Mouse (Mus musculus) intestine, embryonic 15.5 days (tissue): ENCODE results near the gene Gosr1. TPM values are rescaled to one million over a fixed set of nuclear protein-coding genes. Genes with fewer than 3 reads are reported as not detected.
A peak's percentile ranks its signal among the peaks of the same experiment; 100 is the strongest.

Experiments
- ATAC-seq: fragments of 200-750 bp; cut with Nextera tagmentation; 2 replicates; pipeline ENCODE4 v1.8.0; 2017; ENCODE audit warnings: moderate TSS enrichment, moderate library complexity
- H3K27ac ChIP-seq: fragments of 300-500 bp; sonication (generic); 2 replicates; pipeline ENCODE4 v1.5.1; 2015; ENCODE audit warnings: mild to moderate bottlenecking, inconsistent platforms
- H3K27me3 ChIP-seq: fragments of 300-500 bp; sonication (generic); replicated peaks from 2 replicates; pipeline ENCODE4 v1.6.1; 2015; ENCODE audit warnings: inconsistent platforms
- H3K36me3 ChIP-seq: fragments of 300-500 bp; sonication (generic); 2 replicates; pipeline ENCODE4 v1.6.1; 2015; ENCODE audit warnings: inconsistent platforms
- H3K4me1 ChIP-seq: fragments of 300-500 bp; sonication (generic); replicated peaks from 2 replicates; pipeline ENCODE4 v1.6.1; 2015; ENCODE audit warnings: inconsistent platforms
- H3K4me2 ChIP-seq: fragments of 300-500 bp; sonication (generic); replicated peaks from 2 replicates; pipeline ENCODE4 v1.6.1; 2015; ENCODE audit warnings: mild to moderate bottlenecking, inconsistent platforms
- H3K4me3 ChIP-seq: fragments of 300-500 bp; sonication (generic); replicated peaks from 2 replicates; pipeline ENCODE4 v1.5.1; 2015; ENCODE audit warnings: inconsistent platforms
- H3K9ac ChIP-seq: fragments of 300-500 bp; sonication (generic); 2 replicates; pipeline ENCODE4 v1.6.1; 2015; ENCODE audit warnings: inconsistent platforms
- H3K9me3 ChIP-seq: fragments of 300-500 bp; sonication (generic); 2 replicates; pipeline ENCODE4 v1.6.1; 2016; ENCODE audit warnings: inconsistent platforms
- WGBS: fragments of 180-500 bp; shearing (Covaris S2); methylation state at CpG from one replicate; pipeline ENCODE4 v1.1.7; 2015; 5-methylcytosine and 5-hydroxymethylcytosine counted together
- polyA plus RNA-seq: library from polyadenylated mRNA; unstranded; fragments of >200 nt; fragmentation: Nextera tagmentation; extraction: Ambion mirVana; gene quantifications from 2 replicates; pipeline ENCODE4 v1.2.1, GENCODE M21; 2015

The Gosr1 gene
- polyA plus RNA-seq, 1 experiment from 2014 or later: 24.9 TPM

DNA sequence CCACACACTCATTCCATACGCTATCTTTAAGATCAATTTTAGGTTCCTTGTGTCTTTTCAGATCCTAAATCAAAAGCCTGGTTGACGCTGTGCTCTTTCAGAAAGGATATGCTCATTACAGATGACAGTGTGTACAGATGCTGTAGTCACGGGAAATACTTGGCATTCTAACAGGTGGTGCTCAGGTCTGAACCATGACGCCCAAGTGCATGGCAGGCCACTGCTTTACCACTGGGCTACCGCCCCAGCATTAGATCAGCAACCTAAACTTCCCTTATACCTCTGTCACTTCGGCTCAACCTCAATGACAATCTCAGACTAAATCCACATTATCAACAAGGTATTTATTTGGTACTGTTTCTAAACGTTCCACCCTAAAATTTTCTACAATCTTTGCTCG is 12.2 kb upstream of the Gosr1 start:
- WGBS: 87% methylated on average over 8 of the region's 8 CpGs

DNA sequence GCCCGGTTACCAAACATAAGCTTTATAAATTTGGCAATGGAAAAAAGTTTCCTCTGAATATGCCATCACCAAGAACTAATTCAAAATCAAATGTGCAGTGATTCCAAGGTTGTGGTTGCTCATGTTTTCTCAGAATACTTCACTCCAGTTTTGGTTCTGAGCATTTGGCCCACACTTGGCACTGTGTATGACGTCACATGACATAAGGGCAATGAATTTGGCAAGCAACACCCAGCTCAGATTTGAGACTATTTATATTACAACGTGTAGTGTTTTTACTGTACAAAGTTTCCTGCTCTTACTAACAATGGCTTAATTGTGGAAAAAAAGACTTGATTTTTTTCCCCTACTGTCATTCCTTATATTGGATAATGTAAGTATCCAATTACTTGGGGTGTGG is 10.4 kb upstream of the Gosr1 start:
- WGBS: 60% methylated on average over 3 of the region's 3 CpGs
- H3K4me3 ChIP-seq: no peak overlapping the region
- no peaks in the 10 kb centered on the region for H3K9me3 ChIP-seq
- H3K27me3 ChIP-seq: no peaks in the 10 kb centered on the region
- H3K27ac ChIP-seq: no peak overlapping the region
- H3K9ac ChIP-seq: no peak overlapping the region
- H3K36me3 ChIP-seq: no peaks in the 10 kb centered on the region
- H3K4me2 ChIP-seq: no peak overlapping the region
- ATAC-seq: no peak
- no peaks in the 10 kb centered on the region for H3K4me1 ChIP-seq

More for the DNA sequence above, 12.2 kb upstream of the Gosr1 start:
- ATAC-seq: no peak
- Histone ChIP-seq H3K27me3 (no peaks in the 10 kb centered on the region), H3K4me2 (no peak overlapping the region), H3K27ac (no peak overlapping the region), H3K4me3 (no peak overlapping the region), H3K9me3 (no peaks in the 10 kb centered on the region), H3K9ac (no peak overlapping the region), H3K4me1 (no peaks in the 10 kb centered on the region), H3K36me3 (0 out of 2 replicates have a peak, but pooled peaks cover 2% of the 10 kb centered on the region)

DNA sequence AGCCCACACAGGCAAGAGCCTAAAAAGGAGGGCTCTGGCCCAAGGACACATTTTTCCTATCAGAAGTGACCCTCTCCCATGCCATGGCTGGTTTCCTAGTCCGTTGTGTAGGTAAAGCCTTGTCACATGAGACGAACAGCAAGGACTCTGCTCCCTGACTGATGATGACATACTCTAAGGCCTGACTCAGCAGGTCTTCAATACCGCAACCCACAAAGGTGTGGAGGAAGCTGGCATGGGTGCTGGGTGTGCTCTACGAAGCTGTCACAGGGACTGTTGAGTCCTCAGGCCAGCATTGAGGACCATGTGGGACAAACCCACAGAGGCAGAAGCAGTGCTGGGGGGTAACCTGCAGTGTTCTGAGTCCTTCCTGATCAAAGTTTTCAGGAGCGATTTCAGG is 7.2 kb upstream of the Gosr1 start:
- Histone ChIP-seq H3K27ac (no peak overlapping the region), H3K27me3 (no peaks in the 10 kb centered on the region), H3K36me3 (no peaks in the 10 kb centered on the region), H3K4me2 (no peak overlapping the region), H3K4me1 (no peaks in the 10 kb centered on the region), H3K4me3 (no peak overlapping the region), H3K9ac (no peak overlapping the region), H3K9me3 (no peaks in the 10 kb centered on the region)
- WGBS: 85% methylated on average over 5 of the region's 5 CpGs
- ATAC-seq: no peak

DNA sequence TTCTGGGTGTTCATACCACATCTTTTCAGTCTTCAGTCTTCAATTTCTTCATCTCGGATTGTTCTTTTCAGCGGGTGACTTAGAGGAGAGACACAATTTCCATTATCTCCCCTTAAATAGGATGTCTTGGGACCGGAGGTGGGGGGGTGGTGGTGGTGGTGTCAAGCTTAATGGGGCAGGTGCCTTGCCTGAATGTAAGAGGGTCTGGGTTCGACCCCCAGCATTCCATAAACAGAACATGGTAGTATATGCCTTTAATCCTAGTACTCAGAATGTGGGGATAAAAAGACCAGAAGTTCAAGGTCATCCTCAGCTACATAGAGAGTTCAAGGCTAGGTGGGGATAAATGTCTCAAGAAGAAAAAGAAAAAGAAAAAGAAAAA is 353 bp upstream of the Gosr1 start:
- Histone ChIP-seq H3K9me3 (no peaks in the 10 kb centered on the region), H3K4me2 (peak overlapping the region; percentile 58), H3K36me3 (peaks cover 4% of the 10 kb centered on the region), H3K27me3 (no peaks in the 10 kb centered on the region), H3K4me3 (no peak overlapping the region), H3K4me1 (no peaks in the 10 kb centered on the region), H3K9ac (no peak overlapping the region), H3K27ac (no peak overlapping the region)
- WGBS: 11% methylated on average over 4 of the region's 4 CpGs
- peak; percentile 23 for ATAC-seq

DNA sequence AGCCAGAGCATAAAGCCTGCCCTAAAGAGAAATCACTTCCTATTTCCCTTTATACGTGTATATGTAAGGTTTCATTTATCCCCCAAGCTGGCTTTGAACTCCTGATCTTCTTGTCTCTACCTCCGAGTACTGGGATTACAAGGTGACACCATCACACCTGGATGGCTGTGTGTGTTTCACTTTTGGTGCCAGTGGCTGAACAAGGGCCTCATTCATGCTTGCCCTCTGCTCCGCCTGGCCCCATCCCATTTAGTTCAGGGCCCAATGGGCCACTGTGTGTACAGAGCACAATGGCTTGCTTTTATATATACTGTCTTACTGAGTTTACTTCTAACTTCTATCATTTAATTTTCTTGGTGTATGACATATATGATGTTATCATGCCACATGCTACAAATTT is 11.1 kb downstream of the Gosr1 start:
- H3K4me2 ChIP-seq: no peak overlapping the region
- no peak overlapping the region for H3K9ac ChIP-seq
- peaks cover 30% of the 10 kb centered on the region for H3K36me3 ChIP-seq
- H3K27ac ChIP-seq: no peak overlapping the region
- ATAC-seq: no peak
- no peak overlapping the region for H3K4me3 ChIP-seq
- 90% methylated on average over 3 of the region's 3 CpGs for WGBS
- H3K9me3 ChIP-seq: no peaks in the 10 kb centered on the region
- no peaks in the 10 kb centered on the region for H3K27me3 ChIP-seq
- no peaks in the 10 kb centered on the region for H3K4me1 ChIP-seq

DNA sequence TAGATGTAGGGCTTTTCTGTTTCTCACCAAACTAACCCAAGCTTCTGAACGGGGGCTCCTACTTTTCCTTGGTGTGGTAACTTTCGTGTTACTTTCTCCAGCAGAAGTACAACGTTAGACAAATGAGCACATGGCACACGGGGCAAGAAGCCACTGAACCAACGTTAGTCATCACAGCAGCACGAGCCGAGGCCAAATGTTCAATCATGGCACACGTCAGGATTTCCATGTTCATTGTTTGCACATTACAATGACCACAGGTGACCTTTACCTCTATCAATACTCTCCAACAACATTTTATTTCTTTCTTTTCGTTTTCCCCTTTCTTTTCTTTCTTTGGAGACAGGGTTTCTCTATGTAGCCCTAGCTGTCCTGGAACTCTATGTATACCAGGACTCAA is 14.6 kb downstream of the Gosr1 start:
- Histone ChIP-seq H3K4me2 (no peak overlapping the region), H3K4me1 (no peaks in the 10 kb centered on the region), H3K27ac (no peak overlapping the region), H3K27me3 (no peaks in the 10 kb centered on the region), H3K36me3 (peaks cover 28% of the 10 kb centered on the region), H3K9ac (no peak overlapping the region), H3K4me3 (no peak overlapping the region), H3K9me3 (no peaks in the 10 kb centered on the region)
- WGBS: 87% methylated on average over 9 of the region's 9 CpGs
- no peak for ATAC-seq

DNA sequence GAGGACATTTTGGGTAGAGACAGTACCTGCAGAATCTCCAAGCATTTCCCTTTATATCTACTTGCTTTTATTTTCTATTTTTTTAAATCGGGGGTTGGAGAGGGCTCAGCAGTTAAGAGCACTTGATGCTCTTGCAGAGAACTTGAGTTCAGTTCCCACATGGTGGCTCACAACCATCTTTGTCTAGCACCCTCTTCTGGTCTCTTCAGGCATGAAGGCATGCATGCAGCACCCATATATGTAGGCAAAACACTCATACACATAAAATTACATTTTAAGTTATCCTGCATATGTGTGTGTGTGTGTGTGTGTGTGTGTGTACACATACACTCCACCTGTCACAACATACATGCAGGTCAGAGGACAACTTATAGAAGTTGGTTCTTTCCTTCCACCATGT is 17.5 kb downstream of the Gosr1 start:
- Histone ChIP-seq H3K4me3 (no peak overlapping the region), H3K9me3 (no peaks in the 10 kb centered on the region), H3K36me3 (peaks cover 21% of the 10 kb centered on the region), H3K27me3 (no peaks in the 10 kb centered on the region), H3K9ac (no peak overlapping the region), H3K27ac (no peak overlapping the region), H3K4me2 (no peak overlapping the region), H3K4me1 (no peaks in the 10 kb centered on the region)
- 94% methylated on average over 1 of the region's 1 CpGs for WGBS
- ATAC-seq: no peak

DNA sequence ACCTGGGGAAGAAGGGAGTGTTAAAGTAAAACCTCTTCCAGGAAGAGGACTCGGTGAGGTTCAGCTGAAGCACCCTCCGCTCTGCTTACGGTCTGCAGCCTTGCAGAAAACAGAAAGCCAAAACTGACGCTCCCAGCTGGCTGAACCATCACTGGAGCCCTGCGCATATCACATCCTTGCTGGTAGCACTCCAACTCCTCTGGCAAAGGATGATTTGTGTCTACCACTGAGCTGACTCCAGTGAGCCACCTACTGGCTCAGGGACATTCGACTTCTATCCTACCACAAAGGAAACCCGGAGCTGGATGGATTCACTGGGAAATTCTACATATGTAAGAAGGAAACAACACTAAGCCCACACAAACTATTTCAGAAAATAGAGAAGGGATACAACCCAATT is 18.8 kb downstream of the Gosr1 start:
- Histone ChIP-seq H3K9me3 (no peaks in the 10 kb centered on the region), H3K4me3 (no peak overlapping the region), H3K36me3 (peaks cover 16% of the 10 kb centered on the region), H3K9ac (no peak overlapping the region), H3K27me3 (no peaks in the 10 kb centered on the region), H3K4me2 (no peak overlapping the region), H3K4me1 (no peaks in the 10 kb centered on the region), H3K27ac (no peak overlapping the region)
- WGBS: 64% methylated on average over 7 of the region's 7 CpGs
- ATAC-seq: no peak

DNA sequence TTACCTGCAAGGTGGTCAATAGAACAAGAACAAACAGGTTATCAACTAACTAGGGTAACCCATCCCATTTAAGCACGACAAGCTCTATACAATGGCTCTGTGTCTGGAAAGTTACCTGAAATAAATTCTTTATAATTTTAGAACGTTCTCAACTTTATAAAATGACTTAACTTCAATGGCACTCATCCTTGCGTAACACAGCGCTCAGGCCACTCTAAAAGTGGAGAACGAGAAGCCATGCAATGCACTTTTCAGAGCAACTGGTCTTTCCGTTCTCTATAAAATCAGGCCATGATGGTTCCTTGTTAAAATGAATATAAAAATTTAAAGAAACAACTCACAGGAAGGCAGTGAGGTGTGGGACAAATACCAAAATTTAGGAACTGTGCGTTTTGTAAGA is 20.9 kb downstream of the Gosr1 start:
- H3K36me3 ChIP-seq: peaks cover 11% of the 10 kb centered on the region
- 95% methylated on average over 7 of the region's 7 CpGs for WGBS
- no peaks in the 10 kb centered on the region for H3K27me3 ChIP-seq

DNA sequence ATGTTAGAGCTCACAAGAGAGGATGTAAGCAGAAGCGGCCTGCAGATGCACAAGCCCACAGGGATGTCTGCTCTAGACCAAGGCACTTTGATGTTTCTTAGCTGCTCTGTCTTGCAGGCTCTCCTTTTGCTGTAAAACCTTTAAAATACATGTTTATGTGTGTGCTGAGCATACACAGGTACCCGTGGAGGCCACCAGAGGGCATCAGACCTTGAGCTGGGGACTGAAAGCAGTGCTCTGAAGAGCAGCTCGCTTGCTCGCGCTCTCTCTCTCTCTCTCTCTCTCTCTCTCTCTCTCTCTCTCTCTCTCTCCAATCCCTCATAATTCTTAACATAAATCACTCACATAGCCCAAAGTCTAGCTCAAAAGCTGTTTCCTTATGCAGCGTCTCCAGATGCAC is 24.3 kb downstream of the Gosr1 start:
- no peak overlapping the region for H3K4me3 ChIP-seq
- H3K9me3 ChIP-seq: no peaks in the 10 kb centered on the region
- 0 out of 2 replicates have a peak, but pooled peaks cover 11% of the 10 kb centered on the region for H3K36me3 ChIP-seq
- no peaks in the 10 kb centered on the region for H3K27me3 ChIP-seq
- no peak overlapping the region for H3K27ac ChIP-seq
- no peak overlapping the region for H3K4me2 ChIP-seq
- no peak overlapping the region for H3K9ac ChIP-seq
- H3K4me1 ChIP-seq: no peaks in the 10 kb centered on the region
- 70% methylated on average over 6 of the region's 6 CpGs for WGBS
- ATAC-seq: no peak

More for the DNA sequence above, 20.9 kb downstream of the Gosr1 start:
- Histone ChIP-seq H3K4me3 (no peak overlapping the region), H3K9ac (no peak overlapping the region), H3K4me2 (no peak overlapping the region), H3K9me3 (no peaks in the 10 kb centered on the region), H3K4me1 (no peaks in the 10 kb centered on the region), H3K27ac (no peak overlapping the region)
- ATAC-seq: no peak

DNA sequence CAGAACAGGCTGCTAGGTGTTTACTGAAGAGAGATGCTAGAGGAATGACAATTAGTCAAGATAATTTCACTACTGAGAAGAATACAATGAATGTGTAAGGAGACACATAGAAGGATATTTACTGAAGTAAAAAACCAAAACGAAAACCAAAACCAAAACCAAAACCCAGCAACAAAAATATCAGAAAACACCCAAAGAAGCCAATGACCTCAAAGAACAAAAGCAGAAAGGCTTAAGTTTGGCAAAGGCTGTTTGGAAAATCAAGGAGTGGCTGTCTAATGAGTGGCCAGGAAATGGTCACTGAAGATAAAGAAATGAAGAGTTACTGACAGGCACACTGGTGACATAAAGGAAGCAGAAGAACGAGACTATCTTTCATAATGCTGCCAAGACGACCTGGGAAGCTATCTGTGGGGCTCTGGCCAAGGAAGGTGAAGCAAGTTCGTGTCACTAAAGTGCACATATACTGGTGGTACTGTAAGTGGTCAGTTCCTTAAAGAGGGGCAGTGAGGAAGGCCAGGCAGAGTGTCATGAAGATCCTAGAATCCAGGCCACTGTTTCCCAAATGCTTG is 27.5 kb downstream of the Gosr1 start:
- H3K9ac ChIP-seq: no peak overlapping the region
- peaks cover 27% of the 10 kb centered on the region for H3K36me3 ChIP-seq
- H3K9me3 ChIP-seq: no peaks in the 10 kb centered on the region
- no peak for ATAC-seq
- 71% methylated on average over 4 of the region's 4 CpGs for WGBS
- no peaks in the 10 kb centered on the region for H3K27me3 ChIP-seq
- H3K27ac ChIP-seq: no peak overlapping the region
- no peak overlapping the region for H3K4me2 ChIP-seq
- H3K4me1 ChIP-seq: no peaks in the 10 kb centered on the region
- H3K4me3 ChIP-seq: no peak overlapping the region

DNA sequence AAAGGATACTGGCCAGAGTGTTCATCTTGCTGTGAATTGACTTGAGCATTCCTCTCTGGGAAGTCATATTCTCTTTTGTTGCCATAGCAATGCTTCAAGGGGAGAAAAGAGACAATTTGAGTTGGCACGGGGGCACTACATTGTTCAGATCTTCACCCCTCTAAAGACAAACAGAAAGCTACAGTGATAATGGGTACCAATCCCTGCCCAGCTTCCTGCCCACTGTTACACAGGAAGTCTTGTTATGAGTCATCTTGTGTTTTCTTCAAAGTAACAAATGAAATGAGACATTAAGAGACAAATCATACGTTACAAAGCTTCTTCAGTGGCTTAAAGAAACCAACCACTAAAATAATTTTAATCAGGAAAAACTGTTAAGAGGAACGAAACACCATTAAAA is 28.8 kb downstream of the Gosr1 start:
- WGBS: 77% methylated on average over 3 of the region's 3 CpGs
- Histone ChIP-seq H3K36me3 (peaks cover 29% of the 10 kb centered on the region), H3K4me1 (no peaks in the 10 kb centered on the region), H3K27me3 (no peaks in the 10 kb centered on the region), H3K4me3 (no peak overlapping the region), H3K27ac (no peak overlapping the region), H3K9me3 (no peaks in the 10 kb centered on the region), H3K9ac (no peak overlapping the region), H3K4me2 (no peak overlapping the region)
- ATAC-seq: no peak

DNA sequence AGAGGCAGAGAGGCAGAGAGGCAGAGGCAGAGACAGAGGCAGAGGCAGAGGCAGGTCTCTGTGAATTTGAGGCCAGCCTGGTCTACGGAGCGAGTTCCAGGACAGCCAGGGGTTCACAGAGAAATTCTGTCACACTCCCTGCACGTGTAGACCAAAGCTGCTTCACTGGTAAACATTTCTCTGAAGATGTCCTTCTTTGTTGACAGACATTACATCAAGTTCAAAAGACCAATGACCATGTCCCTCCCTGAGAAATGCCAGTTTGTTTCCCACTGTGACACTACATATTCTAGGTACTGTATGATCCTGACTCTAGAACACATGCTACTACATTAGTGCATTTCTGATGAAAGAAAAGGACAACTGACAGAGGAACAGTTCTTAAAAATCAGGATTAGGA is 32.7 kb downstream of the Gosr1 start:
- H3K9ac ChIP-seq: no peak overlapping the region
- no peaks in the 10 kb centered on the region for H3K4me1 ChIP-seq
- 72% methylated on average over 3 of the region's 3 CpGs for WGBS
- ATAC-seq: no peak
- H3K27ac ChIP-seq: no peak overlapping the region
- H3K9me3 ChIP-seq: no peaks in the 10 kb centered on the region
- H3K4me2 ChIP-seq: no peak overlapping the region
- H3K36me3 ChIP-seq: peaks cover 34% of the 10 kb centered on the region
- no peak overlapping the region for H3K4me3 ChIP-seq
- no peaks in the 10 kb centered on the region for H3K27me3 ChIP-seq
